Mouse (Mus musculus) fat pad, adult 2 months (tissue): ENCODE data around the gene Ssxb1.
"Not testable (repeated sequence)": the region's sequence is repeated elsewhere in the genome, so short reads cannot be mapped to it uniquely, and the experiment has no call there.

Source experiments
- DNase-seq: peaks from one replicate; pipeline ENCODE4 v3.0.0-alpha.2; 2011; ENCODE audit warnings: low read depth, low spot score; ENCODE audit errors: extremely low read depth

Gene Ssxb1

DNA sequence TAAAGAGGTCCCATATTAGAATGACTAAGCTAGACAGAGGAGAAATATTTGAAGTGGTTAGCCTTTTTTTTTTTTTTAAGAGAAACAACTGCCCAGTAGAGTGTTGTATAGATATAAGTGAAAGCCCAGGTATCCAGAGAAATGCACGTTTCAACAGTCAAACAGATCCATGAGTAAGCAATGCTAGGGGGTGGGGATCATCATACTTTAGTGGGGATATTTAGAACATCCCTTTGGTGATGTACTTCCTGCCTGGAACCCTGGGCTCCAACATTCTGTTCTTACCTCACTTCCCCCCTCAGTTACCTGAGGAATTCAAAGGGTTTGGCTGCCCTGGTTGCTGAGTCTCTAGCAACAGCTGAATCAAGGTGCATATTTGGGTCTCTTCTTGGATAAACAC, at the start of gene Ssxb1:
Ssxb1 (plus strand) TSS at position 301 of the 400 bp plus-strand sequence.
- not testable (repeated sequence) for DNase-seq

DNA sequence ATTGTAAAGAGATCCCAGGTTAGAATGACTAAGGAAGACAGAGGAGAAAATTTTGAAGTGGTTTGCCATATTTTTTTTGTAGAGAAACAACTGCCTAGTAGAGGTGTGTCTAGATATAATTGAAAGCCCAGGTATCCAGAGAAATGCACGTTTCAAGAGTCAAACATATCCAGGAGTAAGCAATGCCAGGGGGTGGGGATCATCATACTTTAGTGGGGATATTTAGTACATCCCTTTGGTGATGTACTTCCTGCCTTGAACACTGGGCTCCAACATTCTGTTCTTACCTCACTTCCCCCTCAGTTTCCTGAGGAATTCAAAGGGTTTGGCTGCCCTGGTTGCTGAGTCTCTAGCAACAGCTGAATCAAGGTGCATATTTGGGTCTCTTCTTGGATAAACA, 46.4 kb upstream of the Ssxb1 start, which contains the start of gene Ssxb9:
Ssxb9 (plus strand) TSS at position 301 of the 400 bp plus-strand sequence.
- DNase-seq, result not testable (repeated sequence)

DNA sequence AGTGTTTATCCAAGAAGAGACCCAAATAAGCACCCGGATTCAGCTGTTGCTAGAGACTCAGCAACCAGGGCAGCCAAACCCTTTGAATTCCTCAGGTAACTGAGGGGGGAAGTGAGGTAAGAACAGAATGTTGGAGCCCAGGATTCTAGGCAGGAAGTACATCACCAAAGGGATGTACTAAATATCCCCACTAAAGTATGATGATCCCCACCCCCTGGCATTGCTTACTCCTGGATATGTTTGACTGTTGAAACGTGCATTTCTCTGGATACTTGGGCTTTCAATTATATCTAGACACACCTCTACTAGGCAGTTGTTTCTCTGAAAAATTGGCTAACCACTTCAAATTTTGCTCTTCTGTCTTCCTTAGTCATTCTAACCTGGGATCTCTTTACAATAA, 48.5 kb downstream of the Ssxb1 start, which contains the start of gene Ssxb2:
Ssxb2 (minus strand) TSS at position 101 of the 400 bp plus-strand sequence.
- DNase-seq, result not testable (repeated sequence)
